Mouse (Mus musculus): ENCODE data around the gene Inhbb. TPM values are rescaled to one million over a fixed set of nuclear protein-coding genes. Genes with fewer than 3 reads are reported as not detected.

The Inhbb gene
- polyA plus RNA-seq (2012; ENCODE audit: insufficient read depth, insufficient read length, missing spikeins): 1.2 and 3.3 TPM in 2 replicates

GRCm38 (mm10) chr1:119421576-119422421 is at the start of gene Inhbb:
Inhbb (minus strand) TSS chr1:119422248.
- H3K4me1 ChIP-seq (ENCODE audit: control insufficient read depth, insufficient read depth, insufficient read length, low read length): no peaks in the 10 kb centered on the region
- H3K27ac ChIP-seq (replicated peaks; ENCODE audit: low read depth, low read length): no peak within 1 kb of the TSS
- H3K4me3 ChIP-seq (ENCODE audit: insufficient read depth, low read depth, low read length): peak within 1 kb of the TSS; percentile 63

- H3K4me1 ChIP-seq (ENCODE audit: control insufficient read depth, insufficient read depth, insufficient read length, low read length): no peaks in the 10 kb centered on the region
- H3K27ac ChIP-seq (replicated peaks; ENCODE audit: low read depth, low read length): no peak overlapping the region
- H3K4me3 ChIP-seq (ENCODE audit: insufficient read depth, low read depth, low read length): no peak overlapping the region
Observed at GRCm38 (mm10) chr1:119463386-119463785, 41.3 kb upstream of the Inhbb start.

- Histone ChIP-seq H3K4me1 (ENCODE audit: control insufficient read depth, insufficient read depth, insufficient read length, low read length) (no peaks in the 10 kb centered on the region), H3K4me3 (ENCODE audit: insufficient read depth, low read depth, low read length) (no peak overlapping the region), H3K27ac (replicated peaks; ENCODE audit: low read depth, low read length) (no peak overlapping the region)
Observed at GRCm38 (mm10) chr1:119460062-119460461, 38.0 kb upstream of the Inhbb start.

GRCm38 (mm10) chr1:119457993-119458605 is 36.1 kb upstream of the Inhbb start:
- no peak overlapping the region for H3K27ac ChIP-seq (replicated peaks; ENCODE audit: low read depth, low read length)
- H3K4me3 ChIP-seq (ENCODE audit: insufficient read depth, low read depth, low read length): no peak overlapping the region; the same call in 1 of the 2 replicates
- no peaks in the 10 kb centered on the region for H3K4me1 ChIP-seq (ENCODE audit: control insufficient read depth, insufficient read depth, insufficient read length, low read length)

GRCm38 (mm10) chr1:119457528-119457855 is 35.4 kb upstream of the Inhbb start:
- H3K27ac ChIP-seq (replicated peaks; ENCODE audit: low read depth, low read length): no peak overlapping the region
- H3K4me1 ChIP-seq (ENCODE audit: control insufficient read depth, insufficient read depth, insufficient read length, low read length): no peaks in the 10 kb centered on the region
- no peak overlapping the region for H3K4me3 ChIP-seq (ENCODE audit: insufficient read depth, low read depth, low read length)

- no peak overlapping the region for H3K27ac ChIP-seq (replicated peaks; ENCODE audit: low read depth, low read length)
- no peaks in the 10 kb centered on the region for H3K4me1 ChIP-seq (ENCODE audit: control insufficient read depth, insufficient read depth, insufficient read length, low read length)
- no peak overlapping the region for H3K4me3 ChIP-seq (ENCODE audit: insufficient read depth, low read depth, low read length)
Observed at GRCm38 (mm10) chr1:119456671-119457527, 34.9 kb upstream of the Inhbb start.

GRCm38 (mm10) chr1:119453731-119454130 is 31.7 kb upstream of the Inhbb start:
- Histone ChIP-seq H3K4me1 (ENCODE audit: control insufficient read depth, insufficient read depth, insufficient read length, low read length) (peaks cover 10% of the 10 kb centered on the region; the same call in 1 of the 2 replicates), H3K4me3 (ENCODE audit: insufficient read depth, low read depth, low read length) (no peak overlapping the region), H3K27ac (replicated peaks; ENCODE audit: low read depth, low read length) (no peak overlapping the region)

- Histone ChIP-seq H3K27ac (replicated peaks; ENCODE audit: low read depth, low read length) (no peak overlapping the region), H3K4me1 (ENCODE audit: control insufficient read depth, insufficient read depth, insufficient read length, low read length) (peaks cover 13% of the 10 kb centered on the region; the same call in 1 of the 2 replicates), H3K4me3 (ENCODE audit: insufficient read depth, low read depth, low read length) (no peak overlapping the region)
Observed at GRCm38 (mm10) chr1:119451417-119451816, 29.4 kb upstream of the Inhbb start.

- no peak overlapping the region for H3K27ac ChIP-seq (replicated peaks; ENCODE audit: low read depth, low read length)
- H3K4me1 ChIP-seq (ENCODE audit: control insufficient read depth, insufficient read depth, insufficient read length, low read length): peaks cover 13% of the 10 kb centered on the region; the same call in 1 of the 2 replicates
- H3K4me3 ChIP-seq (ENCODE audit: insufficient read depth, low read depth, low read length): no peak overlapping the region
Observed at GRCm38 (mm10) chr1:119450651-119451345, 28.8 kb upstream of the Inhbb start.

- no peak overlapping the region for H3K4me3 ChIP-seq (ENCODE audit: insufficient read depth, low read depth, low read length)
- H3K4me1 ChIP-seq (ENCODE audit: control insufficient read depth, insufficient read depth, insufficient read length, low read length): peaks cover 13% of the 10 kb centered on the region; the same call in 1 of the 2 replicates
- no peak overlapping the region; the same call in 1 of the 2 replicates for H3K27ac ChIP-seq (replicated peaks; ENCODE audit: low read depth, low read length)
Observed at GRCm38 (mm10) chr1:119446753-119447283, 24.8 kb upstream of the Inhbb start.

GRCm38 (mm10) chr1:119443591-119444350 is 21.7 kb upstream of the Inhbb start:
- H3K4me3 ChIP-seq (ENCODE audit: insufficient read depth, low read depth, low read length): no peak overlapping the region
- no peak overlapping the region for H3K27ac ChIP-seq (replicated peaks; ENCODE audit: low read depth, low read length)
- 0 out of 2 replicates have a peak, but pooled peaks cover 3% of the 10 kb centered on the region for H3K4me1 ChIP-seq (ENCODE audit: control insufficient read depth, insufficient read depth, insufficient read length, low read length)

- Histone ChIP-seq H3K4me1 (ENCODE audit: control insufficient read depth, insufficient read depth, insufficient read length, low read length) (0 out of 2 replicates have a peak, but pooled peaks cover 3% of the 10 kb centered on the region), H3K4me3 (ENCODE audit: insufficient read depth, low read depth, low read length) (no peak overlapping the region), H3K27ac (replicated peaks; ENCODE audit: low read depth, low read length) (no peak overlapping the region)
Observed at GRCm38 (mm10) chr1:119442901-119443300, 20.9 kb upstream of the Inhbb start.

GRCm38 (mm10) chr1:119438105-119438637 is 16.1 kb upstream of the Inhbb start:
- no peak overlapping the region for H3K27ac ChIP-seq (replicated peaks; ENCODE audit: low read depth, low read length)
- no peaks in the 10 kb centered on the region for H3K4me1 ChIP-seq (ENCODE audit: control insufficient read depth, insufficient read depth, insufficient read length, low read length)
- H3K4me3 ChIP-seq (ENCODE audit: insufficient read depth, low read depth, low read length): no peak overlapping the region

Data from brown adipose tissue, adult 24 weeks (tissue).